In the genomic region with DNA sequence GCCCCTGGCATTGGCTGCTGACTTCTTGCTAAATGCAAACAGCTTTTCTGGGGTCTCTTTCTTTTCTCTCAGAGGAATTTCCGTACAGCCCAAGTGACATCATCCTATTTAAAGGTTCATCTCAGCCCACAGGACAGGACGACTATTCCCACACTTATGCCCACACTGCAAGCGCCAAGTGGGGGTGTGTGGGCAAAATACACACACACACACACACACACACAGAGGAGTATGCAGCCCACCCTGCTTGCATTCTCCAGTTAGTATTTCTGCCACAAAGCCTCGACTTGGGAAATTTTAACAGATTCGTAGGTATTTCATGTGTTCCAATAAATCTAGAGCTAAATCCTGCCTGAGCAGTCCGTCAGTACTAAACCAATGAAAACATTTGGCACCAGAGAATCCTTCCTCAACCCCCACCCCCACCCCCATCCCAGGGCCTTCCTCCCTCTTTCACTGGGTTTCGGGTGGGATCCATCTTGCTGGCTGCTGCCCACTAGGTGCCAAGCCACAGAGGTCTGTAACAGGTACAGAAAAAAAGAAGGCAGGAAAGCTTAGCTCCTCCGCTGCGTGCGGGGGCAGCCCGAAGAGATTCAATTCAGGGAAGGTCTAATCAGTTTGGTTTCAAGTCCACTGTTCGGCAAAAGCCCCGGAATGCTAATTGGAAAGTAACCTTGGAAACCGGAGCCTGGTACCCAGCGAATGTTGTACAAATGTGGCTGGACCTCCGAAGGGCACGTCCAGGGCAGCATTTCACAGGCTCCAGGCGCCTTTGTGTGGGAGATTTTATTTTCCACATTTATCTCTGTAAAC, we compare ENCODE assay signal across 8 mouse cellular contexts. TPM values are rescaled to one million over a fixed set of nuclear protein-coding genes. Genes with fewer than 3 reads are reported as not detected.
DNase-seq lines count a peak whose midpoint lies in the region; ATAC-seq and TF ChIP-seq lines count a peak whose summit lies in the region.

No protein-coding gene starts in this region.

- H3K27ac ChIP-seq in heart, embryonic 10.5 days = 0 out of 2 replicates have a peak overlapping the region, but pooled peaks have one; percentile 16
- peak overlapping the region; percentile 80 for H3K27ac ChIP-seq in forebrain, postnatal 0 days (ENCODE audit: low read depth, low read length)

- peak overlapping the region; percentile 14; the same call in 1 of the 2 replicates for H3K9ac ChIP-seq in forebrain, postnatal 0 days

- no peak for DNase-seq in heart, embryonic 10.5 days (ENCODE audit: low spot score)
- no peak for DNase-seq in heart, adult 11 months
- DNase-seq in forebrain, postnatal 0 days = peak; percentile 78
- peak; percentile 61 to 75 for DNase-seq in left cerebral cortex, postnatal 14 days (ENCODE audit: low spot score in 2 of 2)
- DNase-seq in retina, embryonic 14.5 days (ENCODE audit: low spot score) = peak; percentile 63
- DNase-seq in urinary bladder, postnatal 4 days (ENCODE audit: low spot score in 2 of 2) = no peak
- no peak for DNase-seq in thymus, postnatal 36 days
- DNase-seq in T-cell, adult 2 months (ENCODE audit: low spot score) = no peak

- WGBS in heart, embryonic 10.5 days = 71% methylated on average over 18 of the region's 18 CpGs
- WGBS in forebrain, postnatal 0 days = 9% methylated on average over 18 of the region's 18 CpGs

- H3K4me3 ChIP-seq in heart, embryonic 10.5 days = no peak overlapping the region
- peak overlapping the region; percentile 1; the same call in 1 of the 2 replicates for H3K4me3 ChIP-seq in forebrain, postnatal 0 days (ENCODE audit: low read depth, low read length)

- H3K27me3 ChIP-seq in heart, embryonic 10.5 days (ENCODE audit: insufficient read depth, poor library complexity, severe bottlenecking) = no peaks in the 10 kb centered on the region
- no peaks in the 10 kb centered on the region for H3K27me3 ChIP-seq in forebrain, postnatal 0 days (ENCODE audit: insufficient read depth, low read length)

- TF ChIP-seq CTCF in forebrain, postnatal 0 days (IDR thresholded peaks at IDR 0.05; ENCODE audit: low read depth) = no peak

- H3K9me3 ChIP-seq in heart, embryonic 10.5 days = no peaks in the 10 kb centered on the region
- no peaks in the 10 kb centered on the region; the same call in 1 of the 2 replicates for H3K9me3 ChIP-seq in forebrain, postnatal 0 days (ENCODE audit: low read length)

- peak overlapping the region; percentile 42 for H3K4me2 ChIP-seq in forebrain, postnatal 0 days (ENCODE audit: low read depth)

- peaks cover 7% of the 10 kb centered on the region; the same call in 1 of the 2 replicates for H3K4me1 ChIP-seq in heart, embryonic 10.5 days
- peaks cover 14% of the 10 kb centered on the region for H3K4me1 ChIP-seq in forebrain, postnatal 0 days (ENCODE audit: insufficient read depth)

- ATAC-seq in forebrain, postnatal 0 days = peak; percentile 89

- H3K36me3 ChIP-seq in heart, embryonic 10.5 days = peaks cover 59% of the 10 kb centered on the region
- no peaks in the 10 kb centered on the region for H3K36me3 ChIP-seq in forebrain, postnatal 0 days (ENCODE audit: insufficient read depth)

- intact Hi-C loops in left cerebral cortex, postnatal 14 days (cut with DNase I) = no loop called here

RNA-seq across cellular contexts. Expression of gene Fam8a1, which starts 35.8 kb away (rescaled TPM):
- 8.3 and 11.6 TPM in 2 replicates for polyA plus RNA-seq in heart, embryonic 10.5 days (2016; fragmentation: Nextera tagmentation; extraction: Ambion mirVana)
- 63.0 and 73.8 TPM in 2 replicates for total RNA-seq in forebrain, postnatal 0 days (2014; rRNA removed)
- 13.6 and 18.8 TPM in 2 replicates for polyA plus RNA-seq in forebrain, postnatal 0 days (2015; fragmentation: Nextera tagmentation; extraction: Ambion mirVana)
- 10 to 100 TPM; 78.9 to 82.8 TPM for total RNA-seq in left cerebral cortex, postnatal 14 days (2021)

Comparison
In these comparisons a context has a peak if more than half of its experiments do, and no peak if none do; other contexts are left out.
1. DNase-seq: peak in forebrain, postnatal 0 days (single experiment), left cerebral cortex, postnatal 14 days (2 of 2) and retina, embryonic 14.5 days (single experiment); none in heart, embryonic 10.5 days (single experiment), heart, adult 11 months (single experiment), urinary bladder, postnatal 4 days (0 of 2), thymus, postnatal 36 days (0 of 2) and T-cell, adult 2 months (single experiment).